Mouse (Mus musculus) embryonic fibroblast, embryonic 13.5 days (primary cell): ENCODE data around the gene Acap2.

Source experiments
- CTCF ChIP-seq: IDR thresholded peaks from 2 replicates; pipeline ENCODE4 v1.5.1; 2011; ENCODE audit warnings: mild to moderate bottlenecking, control low read depth, low read length, moderate library complexity, borderline replicate concordance; ENCODE audit not compliant: insufficient read depth
- POLR2A ChIP-seq: IDR thresholded peaks from 2 replicates; pipeline ENCODE4 v1.6.1; 2011; ENCODE audit warnings: low read depth, mild to moderate bottlenecking, control low read depth, low read length, moderate library complexity

- TF ChIP-seq CTCF, result no peak
- TF ChIP-seq POLR2A, result no peak
Measured at GRCm38 (mm10) chr16:31247442-31247841, 46.4 kb upstream of the Acap2 start.
